Mouse (Mus musculus): ENCODE data around the gene U2af2. TPM values are rescaled to one million over a fixed set of nuclear protein-coding genes. Genes with fewer than 3 reads are reported as not detected.

The U2af2 gene
- total RNA-seq, 1 experiment: 262 TPM

DNA sequence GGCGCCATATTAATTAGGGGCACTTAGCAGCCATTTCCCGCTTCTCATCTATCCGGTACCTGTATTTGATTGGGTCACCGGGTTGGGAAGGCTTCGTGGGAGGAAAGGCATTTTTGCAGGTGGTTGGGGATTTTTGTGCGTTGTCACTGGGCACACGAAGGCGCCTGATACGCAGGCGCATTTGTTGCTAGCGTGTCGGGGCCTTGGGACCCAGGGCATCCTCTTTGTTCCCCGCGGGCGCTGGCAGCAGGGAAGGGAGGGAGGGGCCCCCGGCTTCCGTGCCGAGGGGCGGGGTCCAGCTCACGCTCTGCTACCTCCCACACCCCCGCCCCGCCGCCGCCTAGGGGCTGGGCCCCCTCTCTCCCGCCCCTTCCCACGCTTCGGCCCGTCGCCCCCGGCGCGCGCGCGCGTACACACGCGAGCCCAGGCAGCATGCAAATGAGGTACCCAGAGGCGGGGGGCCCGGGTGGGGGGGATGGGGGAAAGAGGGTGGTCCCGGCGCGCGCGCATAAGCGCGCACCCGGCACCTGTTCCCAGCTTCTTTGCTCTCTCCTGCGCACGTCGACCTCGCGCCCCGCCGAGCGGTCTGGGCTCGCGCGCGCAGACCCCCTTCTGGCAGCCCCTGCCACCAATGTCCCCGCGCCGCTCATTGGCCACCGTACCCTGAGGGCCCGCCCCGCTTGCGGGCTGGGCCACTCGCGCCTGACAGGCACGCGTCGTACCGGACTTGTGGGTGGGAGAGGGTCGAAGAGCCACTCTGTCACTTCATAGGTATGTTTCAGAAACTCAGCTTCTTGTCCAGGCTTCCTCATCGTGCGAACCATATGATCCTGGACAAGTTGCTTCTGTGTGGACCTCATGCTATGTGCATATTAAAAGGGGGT, 46.6 kb upstream of the U2af2 start, which contains the start of gene Gm44973:
Gene Gm44973 (plus strand): TSS at position 379 of the 884 bp plus-strand sequence.
- Histone ChIP-seq H3K9me3 (ENCODE audit: control insufficient read depth, insufficient read depth, low read depth, low read length) (no peaks in the 10 kb centered on the region), H3K36me3 (ENCODE audit: control insufficient read depth, insufficient read depth, low read length, poor library complexity, severe bottlenecking) (peaks cover 22% of the 10 kb centered on the region), H3K9ac (ENCODE audit: insufficient read depth, low read depth, low read length, poor library complexity, severe bottlenecking) (peak within 1 kb of the TSS; percentile 100), H3K4me1 (ENCODE audit: control insufficient read depth in 2 of 2, insufficient read depth in 2 of 2, low read length in 2 of 2, poor library complexity in 1 of 2) (peaks cover 7 to 24% of the 10 kb centered on the region in 2 experiments; a peak in 3 of 4 replicates), H3K4me3 (ENCODE audit: insufficient read depth in 1 of 2, low read depth in 1 of 2, low read length in 2 of 2, poor library complexity in 1 of 2, severe bottlenecking in 1 of 2) (peak within 1 kb of the TSS; percentile 95 to 98), H3K27ac (ENCODE audit: insufficient read depth, low read depth, low read length, poor library complexity, severe bottlenecking) (peak within 1 kb of the TSS; percentile 100)
- TF ChIP-seq ZC3H11A (IDR thresholded peaks at IDR 0.05; ENCODE audit: borderline replicate concordance, low read depth, low read length): no peak
- peak; percentile 67 for TF ChIP-seq MAFK (IDR thresholded peaks at IDR 0.05; ENCODE audit: insufficient read depth, low read depth, low read length)
- in situ Hi-C loops (cut with MboI; ENCODE audit: low sequenced_read_pairs in 2 of 2, unreplicated experiment in 2 of 2): no loop called here
- peak; percentile 89 for DNase-seq (ENCODE audit: low read depth, low spot score)

DNA sequence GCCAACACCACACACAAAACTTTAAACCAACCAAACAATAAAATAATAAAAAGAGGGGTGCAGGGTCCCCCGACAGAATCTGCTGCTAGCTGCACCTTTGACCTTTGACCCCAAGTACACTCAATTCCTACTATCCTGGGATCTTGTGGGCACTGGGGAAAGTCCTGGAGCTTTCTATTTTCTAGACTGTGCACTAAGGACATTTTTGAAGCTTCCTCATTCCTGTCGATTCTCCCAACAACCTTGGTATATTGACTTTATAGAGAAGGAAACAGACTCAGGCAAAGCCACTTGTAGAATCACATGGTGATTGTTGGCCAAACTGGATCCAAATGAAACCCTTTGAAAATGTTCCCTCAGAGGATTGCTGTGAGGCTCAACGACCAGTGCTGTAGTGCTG, 45.9 kb upstream of the U2af2 start:
- Histone ChIP-seq H3K9ac (ENCODE audit: insufficient read depth, low read depth, low read length, poor library complexity, severe bottlenecking) (peak overlapping the region; percentile 63; the same call in 1 of the 2 replicates), H3K4me1 (ENCODE audit: control insufficient read depth in 2 of 2, insufficient read depth in 2 of 2, low read length in 2 of 2, poor library complexity in 1 of 2) (peaks cover 7 to 23% of the 10 kb centered on the region in 2 experiments; a peak in 3 of 4 replicates), H3K27ac (ENCODE audit: insufficient read depth, low read depth, low read length, poor library complexity, severe bottlenecking) (no peak overlapping the region; the same call in 1 of the 2 replicates), H3K36me3 (ENCODE audit: control insufficient read depth, insufficient read depth, low read length, poor library complexity, severe bottlenecking) (peaks cover 15% of the 10 kb centered on the region), H3K9me3 (ENCODE audit: control insufficient read depth, insufficient read depth, low read depth, low read length) (no peaks in the 10 kb centered on the region), H3K4me3 (ENCODE audit: insufficient read depth in 1 of 2, low read depth in 1 of 2, low read length in 2 of 2, poor library complexity in 1 of 2, severe bottlenecking in 1 of 2) (peak overlapping the region; percentile 71 to 95)
- no peak for DNase-seq (ENCODE audit: low read depth, low spot score)
- TF ChIP-seq HCFC1 (IDR thresholded peaks at IDR 0.05; ENCODE audit: borderline replicate concordance, insufficient read depth, low read length): no peak
- TF ChIP-seq ZNF384 (IDR thresholded peaks at IDR 0.05; ENCODE audit: low read depth, low read length): no peak
- TF ChIP-seq CHD2 (IDR thresholded peaks at IDR 0.05; ENCODE audit: low read depth, low read length): no peak
- TF ChIP-seq ZC3H11A (IDR thresholded peaks at IDR 0.05; ENCODE audit: borderline replicate concordance, low read depth, low read length): no peak
- no peak for TF ChIP-seq MAFK (IDR thresholded peaks at IDR 0.05; ENCODE audit: insufficient read depth, low read depth, low read length)
- in situ Hi-C loops (cut with MboI; ENCODE audit: low sequenced_read_pairs in 2 of 2, unreplicated experiment in 2 of 2): no loop called here

DNA sequence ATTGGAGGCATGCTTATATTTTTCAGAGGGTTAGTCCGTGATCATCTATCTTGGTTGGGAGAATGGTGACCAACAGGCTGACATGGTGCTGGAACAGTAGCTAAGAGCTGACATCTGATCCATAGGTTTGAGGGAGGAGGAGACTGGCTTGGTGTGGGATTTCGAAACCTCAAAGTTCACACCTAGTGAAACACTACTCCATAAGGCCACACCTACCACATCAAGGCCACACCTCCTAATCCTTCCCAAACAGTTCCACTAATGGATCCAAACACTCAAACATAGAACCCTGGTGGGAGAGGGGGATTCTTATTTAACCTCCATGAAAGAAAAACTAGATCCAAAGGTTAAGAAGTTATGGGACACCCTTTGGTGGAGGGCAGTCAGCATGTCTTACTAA, 45.0 kb upstream of the U2af2 start:
- Histone ChIP-seq H3K4me3 (ENCODE audit: insufficient read depth in 1 of 2, low read depth in 1 of 2, low read length in 2 of 2, poor library complexity in 1 of 2, severe bottlenecking in 1 of 2) (no peak overlapping the region), H3K9ac (ENCODE audit: insufficient read depth, low read depth, low read length, poor library complexity, severe bottlenecking) (no peak overlapping the region), H3K4me1 (ENCODE audit: control insufficient read depth in 2 of 2, insufficient read depth in 2 of 2, low read length in 2 of 2, poor library complexity in 1 of 2) (peaks cover 7 to 15% of the 10 kb centered on the region in 2 experiments; a peak in 3 of 4 replicates), H3K36me3 (ENCODE audit: control insufficient read depth, insufficient read depth, low read length, poor library complexity, severe bottlenecking) (peaks cover 7% of the 10 kb centered on the region), H3K27ac (ENCODE audit: insufficient read depth, low read depth, low read length, poor library complexity, severe bottlenecking) (no peak overlapping the region), H3K9me3 (ENCODE audit: control insufficient read depth, insufficient read depth, low read depth, low read length) (no peaks in the 10 kb centered on the region)
- no peak for DNase-seq (ENCODE audit: low read depth, low spot score)
- in situ Hi-C loops (cut with MboI; ENCODE audit: low sequenced_read_pairs in 2 of 2, unreplicated experiment in 2 of 2): no loop called here
- TF ChIP-seq MAFK (IDR thresholded peaks at IDR 0.05; ENCODE audit: insufficient read depth, low read depth, low read length) (no peak), HCFC1 (IDR thresholded peaks at IDR 0.05; ENCODE audit: borderline replicate concordance, insufficient read depth, low read length) (no peak), ZC3H11A (IDR thresholded peaks at IDR 0.05; ENCODE audit: borderline replicate concordance, low read depth, low read length) (no peak), CHD2 (IDR thresholded peaks at IDR 0.05; ENCODE audit: low read depth, low read length) (no peak), ZNF384 (IDR thresholded peaks at IDR 0.05; ENCODE audit: low read depth, low read length) (no peak)

DNA sequence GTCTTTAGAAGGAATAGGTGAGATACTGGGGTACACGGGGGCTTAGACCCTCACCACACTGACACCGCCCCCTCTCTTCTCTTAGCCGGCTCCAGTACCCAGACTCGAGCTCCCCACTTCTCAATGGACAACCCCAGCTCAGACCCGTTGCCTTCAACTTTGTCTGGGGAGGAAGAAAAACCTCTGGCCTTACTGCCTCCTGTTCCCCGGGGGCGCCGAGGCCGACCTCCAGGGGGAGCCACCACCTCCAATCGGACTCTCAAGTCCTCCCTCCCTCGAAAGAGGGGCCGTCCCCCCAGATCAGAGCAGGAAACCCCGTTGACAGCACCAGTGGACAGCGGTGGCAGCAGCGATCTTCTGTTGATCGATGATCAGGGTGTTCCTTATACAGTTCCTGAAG, 44.6 kb upstream of the U2af2 start:
- TF ChIP-seq MAFK (IDR thresholded peaks at IDR 0.05; ENCODE audit: insufficient read depth, low read depth, low read length): no peak
- TF ChIP-seq ZNF384 (IDR thresholded peaks at IDR 0.05; ENCODE audit: low read depth, low read length): no peak
- TF ChIP-seq CHD2 (IDR thresholded peaks at IDR 0.05; ENCODE audit: low read depth, low read length): no peak
- TF ChIP-seq ZC3H11A (IDR thresholded peaks at IDR 0.05; ENCODE audit: borderline replicate concordance, low read depth, low read length): no peak
- H3K27ac ChIP-seq (ENCODE audit: insufficient read depth, low read depth, low read length, poor library complexity, severe bottlenecking): no peak overlapping the region
- in situ Hi-C loops (cut with MboI; ENCODE audit: low sequenced_read_pairs in 2 of 2, unreplicated experiment in 2 of 2): no loop called here
- peak overlapping the region; percentile 23 to 38; a peak in 3 of 4 replicates for H3K4me3 ChIP-seq (ENCODE audit: insufficient read depth in 1 of 2, low read depth in 1 of 2, low read length in 2 of 2, poor library complexity in 1 of 2, severe bottlenecking in 1 of 2)
- DNase-seq (ENCODE audit: low read depth, low spot score): no peak
- H3K4me1 ChIP-seq (ENCODE audit: control insufficient read depth in 2 of 2, insufficient read depth in 2 of 2, low read length in 2 of 2, poor library complexity in 1 of 2): peaks cover 7 to 17% of the 10 kb centered on the region in 2 experiments; a peak in 3 of 4 replicates
- H3K9ac ChIP-seq (ENCODE audit: insufficient read depth, low read depth, low read length, poor library complexity, severe bottlenecking): peak overlapping the region; percentile 40; the same call in 1 of the 2 replicates
- H3K9me3 ChIP-seq (ENCODE audit: control insufficient read depth, insufficient read depth, low read depth, low read length): no peaks in the 10 kb centered on the region
- peaks cover 8% of the 10 kb centered on the region for H3K36me3 ChIP-seq (ENCODE audit: control insufficient read depth, insufficient read depth, low read length, poor library complexity, severe bottlenecking)

All from ES-E14 (cell line).